ENCODE assay signal across 14 mouse cellular contexts in the genomic region with DNA sequence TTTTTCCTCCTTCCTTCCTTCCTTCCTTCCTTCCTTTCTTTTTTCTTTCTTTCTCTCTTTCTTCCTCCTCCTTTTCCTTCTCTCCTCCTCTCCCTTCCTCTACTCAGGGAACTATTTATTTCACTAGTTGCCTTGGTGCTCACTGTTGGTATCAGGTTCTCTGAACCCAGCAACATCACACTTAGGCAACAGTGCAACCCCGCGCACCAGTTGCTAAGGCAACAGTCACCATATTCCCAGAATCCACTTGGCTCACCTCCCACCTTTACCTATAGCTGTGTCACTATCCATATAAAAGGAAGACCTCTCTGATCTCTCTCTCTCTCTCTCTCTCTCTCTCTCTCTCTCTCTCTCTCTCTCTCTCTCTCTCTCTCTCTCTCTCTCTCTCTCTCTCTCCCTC. TPM values are rescaled to one million over a fixed set of nuclear protein-coding genes. Genes with fewer than 3 reads are reported as not detected.
"Had no signal": no experiment of that assay in that cellular context is flagged by ENCODE, and none has a peak within 500 bp of the region (broad histone marks: within the 10 kb centered on the region; RNA-seq: fewer than 3 reads in every experiment).

No protein-coding gene starts in this region.

RNA-seq across cellular contexts. Expression of a gene that starts 19.5 kb away (rescaled TPM):
- total RNA-seq: common myeloid progenitor, adult 5-6 weeks; granulocyte monocyte progenitor cell, adult 5-6 weeks had no signal
- polyA plus RNA-seq: embryonic facial prominence, embryonic 10.5 days; embryonic facial prominence, embryonic 11.5 days; embryonic facial prominence, embryonic 12.5 days; embryonic facial prominence, embryonic 13.5 days; embryonic facial prominence, embryonic 15.5 days; erythroblast, embryonic 14.5 days; forebrain, embryonic 10.5 days; forebrain, embryonic 11.5 days; forebrain, embryonic 12.5 days; forebrain, embryonic 13.5 days; heart, embryonic 10.5 days; heart, embryonic 11.5 days had no signal
